Mouse (Mus musculus) CH12.LX (cell line): Measurements from ENCODE around the gene Hoxd8. TPM values are rescaled to one million over a fixed set of nuclear protein-coding genes. Genes with fewer than 3 reads are reported as not detected.
A peak's percentile ranks its signal among the peaks of the same experiment; 100 is the strongest.

ENCODE experiments used
- DNase-seq: peaks from one replicate; pipeline ENCODE4 v3.0.0-alpha.2; 2013; ENCODE audit errors: extremely low read depth
- H3K27ac ChIP-seq: 2 replicates; pipeline ENCODE4 v1.5.1; 2012; ENCODE audit warnings: low read depth, mild to moderate bottlenecking, control low read depth, moderate library complexity; ENCODE audit not compliant: insufficient read depth
- H3K27me3 ChIP-seq: replicated peaks from 2 replicates; pipeline ENCODE3; 2012; ENCODE audit warnings: inconsistent platforms
- H3K36me3 ChIP-seq, 2 experiments: replicated peaks in 1 of 2; 2 replicates each; pipeline versions ENCODE3 to v1.6.1; 2012; ENCODE audit warnings: inconsistent platforms in 1 of 2, low read length in 1 of 2, mild to moderate bottlenecking in 1 of 2, mixed read lengths in 1 of 2, moderate library complexity in 1 of 2; ENCODE audit not compliant: control insufficient read depth in 1 of 2, insufficient read depth in 1 of 2
- H3K4me1 ChIP-seq, 2 experiments: 2 replicates each; pipeline ENCODE4 v1.6.1; 2012; ENCODE audit warnings: inconsistent platforms in 1 of 2, moderate library complexity in 1 of 2; ENCODE audit not compliant: insufficient read depth in 2 of 2, control insufficient read depth in 1 of 2
- H3K4me2 ChIP-seq: 2 replicates; pipeline ENCODE4 v1.6.1; 2012; ENCODE audit warnings: low read depth, mild to moderate bottlenecking, control low read depth; ENCODE audit not compliant: poor library complexity, insufficient read depth, severe bottlenecking
- H3K4me3 ChIP-seq, 3 experiments: fragments of 150-350 bp in 1 of 3; sonication (generic) in 1 of 3; replicated peaks in 1 of 3; 2 replicates each; pipeline versions ENCODE3 to v1.5.1; 2011 to 2012; ENCODE audit warnings: low read depth in 2 of 3, low read length in 2 of 3, mild to moderate bottlenecking in 2 of 3, moderate library complexity in 2 of 3, control low read depth in 1 of 3, improper control_type of control experiment in 1 of 3, inconsistent platforms in 1 of 3, mixed read lengths in 1 of 3; ENCODE audit not compliant: poor library complexity in 1 of 3
- H3K79me2 ChIP-seq: replicated peaks from 2 replicates; pipeline ENCODE4 v1.6.1; 2012; ENCODE audit warnings: mild to moderate bottlenecking, moderate library complexity; ENCODE audit not compliant: control insufficient read depth, poor library complexity, insufficient read depth, severe bottlenecking; ENCODE audit errors: extremely low read depth
- H3K9ac ChIP-seq: 2 replicates; pipeline ENCODE4 v1.6.1; 2012; ENCODE audit warnings: low read depth, mild to moderate bottlenecking, control low read depth, moderate library complexity; ENCODE audit not compliant: insufficient read depth
- H3K9me3 ChIP-seq: replicated peaks from 2 replicates; pipeline ENCODE3; 2012; ENCODE audit warnings: low read length, inconsistent platforms, mixed read lengths
- CTCF ChIP-seq, 2 experiments: IDR thresholded peaks in 1 of 2; conservative IDR thresholded peaks in 1 of 2; 2 replicates each; pipeline ENCODE4 v1.5.1; 2011 to 2012; ENCODE audit warnings: low read depth in 2 of 2, low read length in 2 of 2, improper control_type of control experiment in 1 of 2, inconsistent platforms in 1 of 2, mild to moderate bottlenecking in 1 of 2, moderate library complexity in 1 of 2
- ETS1 ChIP-seq: conservative IDR thresholded peaks from 2 replicates; pipeline ENCODE4 v1.6.1; 2012; ENCODE audit warnings: low read depth, mild to moderate bottlenecking, inconsistent platforms, low read length, improper control_type of control experiment, moderate library complexity
- IRF4 ChIP-seq: IDR thresholded peaks from 2 replicates; pipeline ENCODE4 v1.6.1; 2014; ENCODE audit warnings: low read depth, mild to moderate bottlenecking, inconsistent platforms, low read length, improper control_type of control experiment
- MAFK ChIP-seq: IDR thresholded peaks from 2 replicates; pipeline ENCODE4 v1.6.1; 2011; ENCODE audit warnings: low read length, improper control_type of control experiment; ENCODE audit not compliant: insufficient replicate concordance
- MEF2A ChIP-seq: IDR thresholded peaks from 2 replicates; pipeline ENCODE4 v1.6.1; 2014; ENCODE audit warnings: low read depth, mild to moderate bottlenecking, inconsistent platforms, low read length, improper control_type of control experiment, borderline replicate concordance
- MXI1 ChIP-seq: IDR thresholded peaks from 2 replicates; pipeline ENCODE4 v1.6.1; 2011; ENCODE audit warnings: mild to moderate bottlenecking, low read depth, low read length, improper control_type of control experiment
- NELFE ChIP-seq: IDR thresholded peaks from 2 replicates; pipeline ENCODE4 v1.6.1; 2011; ENCODE audit warnings: low read depth, low read length, improper control_type of control experiment
- NRF1 ChIP-seq: IDR thresholded peaks from 2 replicates; pipeline ENCODE4 v1.6.1; 2014; ENCODE audit warnings: low read depth, mild to moderate bottlenecking, inconsistent platforms, low read length, improper control_type of control experiment, moderate library complexity
- POLR2AphosphoS2 ChIP-seq: IDR thresholded peaks from 2 replicates; pipeline ENCODE4 v1.6.1; 2011; ENCODE audit warnings: low read depth, low read length, improper control_type of control experiment
- RAD21 ChIP-seq: IDR thresholded peaks from 2 replicates; pipeline ENCODE4 v1.6.1; 2011; ENCODE audit warnings: low read depth, mild to moderate bottlenecking, low read length, improper control_type of control experiment, moderate library complexity
- SIN3A ChIP-seq: IDR thresholded peaks from 2 replicates; pipeline ENCODE4 v1.6.1; 2012; ENCODE audit warnings: low read length, improper control_type of control experiment, inconsistent platforms
- SMC3 ChIP-seq: IDR thresholded peaks from 2 replicates; pipeline ENCODE4 v1.6.1; 2011; ENCODE audit warnings: low read depth, low read length, improper control_type of control experiment
- TBP ChIP-seq: conservative IDR thresholded peaks from 2 replicates; pipeline ENCODE4 v1.6.1; 2011; ENCODE audit warnings: low read depth, low read length, improper control_type of control experiment
- TCF12 ChIP-seq: IDR thresholded peaks from 2 replicates; pipeline ENCODE4 v1.6.1; 2014; ENCODE audit warnings: low read depth, mild to moderate bottlenecking, inconsistent platforms, low read length, improper control_type of control experiment
- UBTF ChIP-seq: IDR thresholded peaks from 2 replicates; pipeline ENCODE4 v1.6.1; 2012; ENCODE audit warnings: low read depth, mild to moderate bottlenecking, inconsistent platforms, low read length, improper control_type of control experiment, moderate library complexity
- ZC3H11A ChIP-seq: IDR thresholded peaks from 2 replicates; pipeline ENCODE4 v1.6.1; 2012; ENCODE audit warnings: low read depth, mild to moderate bottlenecking, inconsistent platforms, low read length, improper control_type of control experiment
- dilution Hi-C: fragments of 300-500 bp; cut with MboI; formaldehyde crosslinking; loops from 2 replicates; pipeline ENCODE4 v1.14.3; 2020; ENCODE audit warnings: low sequenced_read_pairs; ENCODE audit not compliant: extremely low pct_unique_long_range_greater_than_20kb, extremely low pct_ligation_motif_present
- in situ Hi-C: fragments of 300-500 bp; cut with MboI; formaldehyde crosslinking; loops from 3 replicates; pipeline ENCODE4 v1.14.3; 2019; ENCODE audit warnings: low sequenced_read_pairs, low pct_ligation_motif_present, low pct_unique_long_range_greater_than_20kb, mixed read lengths
- polyA plus RNA-seq: library from polyadenylated mRNA; unstranded; fragments of >175 nt; gene quantifications from 2 replicates; pipeline ENCODE4 v1.2.1, GENCODE M21; 2012; ENCODE audit warnings: low read depth; ENCODE audit not compliant: insufficient read length
- total RNA-seq, 2 experiments: library from RNA; depleted of rRNA; stranded (reverse); fragments of 300-350 nt in 1 of 2; fragments of >200 nt in 1 of 2; gene quantifications; 2 replicates each; pipeline ENCODE4 v1.2.3; 2012 to 2014

Gene Hoxd8
- total and polyA plus RNA-seq, 3 experiments: 0.20 to 0.31 TPM; not detected in 1

- H3K4me3 ChIP-seq: no peak overlapping the region
- no peak overlapping the region for H3K9ac ChIP-seq
- peak; percentile 55 for DNase-seq
- no peak overlapping the region for H3K27ac ChIP-seq
- TF ChIP-seq UBTF: no peak
- peak; percentile 97 for TF ChIP-seq RAD21
- TF ChIP-seq CTCF (conservative IDR thresholded peaks at IDR 0.05 in 1 of 2, IDR thresholded peaks at IDR 0.05 in 1 of 2; ENCODE audit: low read depth in 2 of 2, low read length in 2 of 2): peak; percentile 89 to 93
- no peak for TF ChIP-seq MXI1
- 0 out of 2 replicates have a peak, but pooled peaks have one; percentile 26 for TF ChIP-seq MAFK
- TF ChIP-seq POLR2AphosphoS2: no peak
- TF ChIP-seq SMC3: peak; percentile 80
- TF ChIP-seq IRF4: no peak
- peak; percentile 74 for TF ChIP-seq ZC3H11A
- TF ChIP-seq MEF2A: no peak
- TF ChIP-seq TCF12: no peak
- no peaks in the 10 kb centered on the region for H3K4me1 ChIP-seq
- in situ Hi-C loops: loop anchor here (25.0 kb wide), 1 partner anchor 885 kb away; no protein-coding TSS in a partner anchor
- dilution Hi-C loops: no loop called here
- H3K9me3 ChIP-seq: peaks cover 11% of the 10 kb centered on the region
- H3K27me3 ChIP-seq: peaks cover 6% of the 10 kb centered on the region
- H3K79me2 ChIP-seq: no peaks in the 10 kb centered on the region
- no peaks in the 10 kb centered on the region for H3K36me3 ChIP-seq
- peak overlapping the region; percentile 72 for H3K4me2 ChIP-seq
These were observed 2.2 kb upstream of the Hoxd8 start for GRCm38 (mm10) chr2:74701949-74702819.

- Histone ChIP-seq H3K79me2 (no peaks in the 10 kb centered on the region), H3K36me3 (no peaks in the 10 kb centered on the region), H3K9me3 (peaks cover 10% of the 10 kb centered on the region), H3K4me1 (no peaks in the 10 kb centered on the region), H3K4me2 (no peak overlapping the region), H3K9ac (no peak overlapping the region), H3K4me3 (no peak overlapping the region), H3K27ac (no peak overlapping the region), H3K27me3 (peaks cover 6% of the 10 kb centered on the region)
- no peak for DNase-seq
- dilution Hi-C loops (no loop called here), in situ Hi-C loops (loop anchor here (25.0 kb wide), 1 partner anchor 884 kb away; no protein-coding TSS in a partner anchor)
- TF ChIP-seq NRF1 (no peak), ETS1 (no peak), RAD21 (no peak), TBP (no peak), IRF4 (no peak), NELFE (no peak), SIN3A (no peak)
These were observed 1.6 kb upstream of the Hoxd8 start for GRCm38 (mm10) chr2:74702820-74703219.
